Mouse (Mus musculus): Measurements from ENCODE around the gene Rnf166. TPM values are rescaled to one million over a fixed set of nuclear protein-coding genes. Genes with fewer than 3 reads are reported as not detected.

Gene Rnf166
- 33.7 and 39.7 TPM in 2 replicates for polyA plus RNA-seq (2016; fragmentation: Nextera tagmentation; extraction: Ambion mirVana)

GRCm38 (mm10) chr8:122475580-122476320 lies at the start of gene Rnf166, which contains the start of gene Ctu2:
Rnf166 (minus strand) TSS chr8:122476064.
Ctu2 (plus strand) TSS chr8:122476143.
- Histone ChIP-seq H3K4me2 (peak within 1 kb of the TSS; percentile 90), H3K4me3 (peak within 1 kb of the TSS; percentile 94), H3K9ac (peak within 1 kb of the TSS; percentile 96), H3K4me1 (replicated peaks) (peaks cover 24% of the 10 kb centered on the region), H3K27ac (ENCODE audit: poor library complexity, severe bottlenecking) (peak within 1 kb of the TSS; percentile 84), H3K9me3 (replicated peaks) (no peaks in the 10 kb centered on the region), H3K36me3 (peaks cover 52% of the 10 kb centered on the region), H3K27me3 (replicated peaks) (no peaks in the 10 kb centered on the region)
- WGBS: under 1% methylated on average over 101 of the region's 103 CpGs
- ATAC-seq (ENCODE audit: insufficient number of reproducible peaks, low FRiP score): peak; percentile 93

GRCm38 (mm10) chr8:122525004-122525403 lies 49.1 kb upstream of the Rnf166 start:
- ATAC-seq (ENCODE audit: insufficient number of reproducible peaks, low FRiP score): no peak; the same call in 1 of the 2 replicates
- 59% methylated on average over 6 of the region's 6 CpGs for WGBS

GRCm38 (mm10) chr8:122524506-122524905 lies 48.6 kb upstream of the Rnf166 start:
- H3K4me2 ChIP-seq: peak overlapping the region; percentile 55

More at GRCm38 (mm10) chr8:122525004-122525403, 49.1 kb upstream of the Rnf166 start:
- Histone ChIP-seq H3K4me3 (no peak overlapping the region), H3K27me3 (replicated peaks) (no peaks in the 10 kb centered on the region), H3K4me2 (peak overlapping the region; percentile 55), H3K36me3 (0 out of 2 replicates have a peak, but pooled peaks cover 4% of the 10 kb centered on the region), H3K9me3 (replicated peaks) (no peaks in the 10 kb centered on the region), H3K9ac (peak overlapping the region; percentile 61), H3K27ac (ENCODE audit: poor library complexity, severe bottlenecking) (peak overlapping the region; percentile 89), H3K4me1 (replicated peaks) (peaks cover 70% of the 10 kb centered on the region)

GRCm38 (mm10) chr8:122523652-122524360 lies 47.9 kb upstream of the Rnf166 start:
- 20% methylated on average over 23 of the region's 23 CpGs for WGBS
- ATAC-seq (ENCODE audit: insufficient number of reproducible peaks, low FRiP score): no peak
- Histone ChIP-seq H3K27me3 (replicated peaks) (no peaks in the 10 kb centered on the region), H3K27ac (ENCODE audit: poor library complexity, severe bottlenecking) (peak overlapping the region; percentile 89), H3K36me3 (0 out of 2 replicates have a peak, but pooled peaks cover 4% of the 10 kb centered on the region), H3K9me3 (replicated peaks) (no peaks in the 10 kb centered on the region), H3K9ac (peak overlapping the region; percentile 61), H3K4me2 (peak overlapping the region; percentile 55), H3K4me3 (peak overlapping the region; percentile 8; the same call in 1 of the 2 replicates), H3K4me1 (replicated peaks) (peaks cover 81% of the 10 kb centered on the region)

More at GRCm38 (mm10) chr8:122524506-122524905, 48.6 kb upstream of the Rnf166 start:
- Histone ChIP-seq H3K4me1 (replicated peaks) (peaks cover 75% of the 10 kb centered on the region), H3K9ac (peak overlapping the region; percentile 61; the same call in 1 of the 2 replicates), H3K36me3 (0 out of 2 replicates have a peak, but pooled peaks cover 4% of the 10 kb centered on the region), H3K9me3 (replicated peaks) (no peaks in the 10 kb centered on the region), H3K27ac (ENCODE audit: poor library complexity, severe bottlenecking) (peak overlapping the region; percentile 89), H3K27me3 (replicated peaks) (no peaks in the 10 kb centered on the region), H3K4me3 (no peak overlapping the region)
- no peak for ATAC-seq (ENCODE audit: insufficient number of reproducible peaks, low FRiP score)
- 78% methylated on average over 6 of the region's 6 CpGs for WGBS

GRCm38 (mm10) chr8:122522796-122523651 lies 47.2 kb upstream of the Rnf166 start:
- ATAC-seq (ENCODE audit: insufficient number of reproducible peaks, low FRiP score): no peak

GRCm38 (mm10) chr8:122520611-122521010 lies 44.7 kb upstream of the Rnf166 start:
- H3K4me2 ChIP-seq: no peak overlapping the region
- H3K27ac ChIP-seq (ENCODE audit: poor library complexity, severe bottlenecking): peak overlapping the region; percentile 70
- H3K9ac ChIP-seq: no peak overlapping the region
- H3K4me3 ChIP-seq: no peak overlapping the region
- no peaks in the 10 kb centered on the region for H3K36me3 ChIP-seq
- 39% methylated on average over 11 of the region's 11 CpGs for WGBS
- H3K27me3 ChIP-seq (replicated peaks): no peaks in the 10 kb centered on the region
- no peak for ATAC-seq (ENCODE audit: insufficient number of reproducible peaks, low FRiP score)
- H3K9me3 ChIP-seq (replicated peaks): no peaks in the 10 kb centered on the region
- H3K4me1 ChIP-seq (replicated peaks): peaks cover 80% of the 10 kb centered on the region

More at GRCm38 (mm10) chr8:122522796-122523651, 47.2 kb upstream of the Rnf166 start:
- Histone ChIP-seq H3K9ac (peak overlapping the region; percentile 61), H3K27ac (ENCODE audit: poor library complexity, severe bottlenecking) (peak overlapping the region; percentile 89), H3K4me1 (replicated peaks) (peaks cover 89% of the 10 kb centered on the region), H3K4me3 (peak overlapping the region; percentile 8; the same call in 1 of the 2 replicates), H3K9me3 (replicated peaks) (no peaks in the 10 kb centered on the region), H3K36me3 (0 out of 2 replicates have a peak, but pooled peaks cover under 1% of the 10 kb centered on the region), H3K4me2 (peak overlapping the region; percentile 55), H3K27me3 (replicated peaks) (no peaks in the 10 kb centered on the region)
- WGBS: 32% methylated on average over 14 of the region's 14 CpGs

- ATAC-seq (ENCODE audit: insufficient number of reproducible peaks, low FRiP score): peak; percentile 72
- Histone ChIP-seq H3K4me1 (replicated peaks) (peaks cover 70% of the 10 kb centered on the region), H3K4me2 (peak overlapping the region; percentile 3; the same call in 1 of the 2 replicates), H3K36me3 (peaks cover 10% of the 10 kb centered on the region; the same call in 1 of the 2 replicates), H3K27me3 (replicated peaks) (no peaks in the 10 kb centered on the region), H3K27ac (ENCODE audit: poor library complexity, severe bottlenecking) (peak overlapping the region; percentile 91), H3K9me3 (replicated peaks) (no peaks in the 10 kb centered on the region), H3K4me3 (no peak overlapping the region), H3K9ac (peak overlapping the region; percentile 36; the same call in 1 of the 2 replicates)
- WGBS: 7% methylated on average over 6 of the region's 6 CpGs
Observed at GRCm38 (mm10) chr8:122517541-122518190, 41.8 kb upstream of the Rnf166 start.

- no peak overlapping the region for H3K27ac ChIP-seq (ENCODE audit: poor library complexity, severe bottlenecking)
- WGBS: 85% methylated on average over 14 of the region's 14 CpGs
- no peak overlapping the region for H3K4me2 ChIP-seq
- H3K27me3 ChIP-seq (replicated peaks): no peaks in the 10 kb centered on the region
- H3K36me3 ChIP-seq: peaks cover 18% of the 10 kb centered on the region
- H3K4me3 ChIP-seq: no peak overlapping the region
- H3K4me1 ChIP-seq (replicated peaks): peaks cover 78% of the 10 kb centered on the region
- ATAC-seq (ENCODE audit: insufficient number of reproducible peaks, low FRiP score): no peak
- no peaks in the 10 kb centered on the region for H3K9me3 ChIP-seq (replicated peaks)
- H3K9ac ChIP-seq: 0 out of 2 replicates have a peak overlapping the region, but pooled peaks have one; percentile 30
Observed at GRCm38 (mm10) chr8:122515699-122516098, 39.8 kb upstream of the Rnf166 start.

- no peak overlapping the region for H3K4me2 ChIP-seq
- no peak overlapping the region for H3K4me3 ChIP-seq
- H3K36me3 ChIP-seq: peaks cover 22% of the 10 kb centered on the region
- no peak for ATAC-seq (ENCODE audit: insufficient number of reproducible peaks, low FRiP score)
- peaks cover 48% of the 10 kb centered on the region for H3K4me1 ChIP-seq (replicated peaks)
- 58% methylated on average over 7 of the region's 7 CpGs for WGBS
- no peaks in the 10 kb centered on the region for H3K9me3 ChIP-seq (replicated peaks)
- no peak overlapping the region for H3K9ac ChIP-seq
- H3K27me3 ChIP-seq (replicated peaks): no peaks in the 10 kb centered on the region
- peak overlapping the region; percentile 57; the same call in 1 of the 2 replicates for H3K27ac ChIP-seq (ENCODE audit: poor library complexity, severe bottlenecking)
Observed at GRCm38 (mm10) chr8:122512392-122512791, 36.5 kb upstream of the Rnf166 start.

- Histone ChIP-seq H3K9me3 (replicated peaks) (no peaks in the 10 kb centered on the region), H3K4me2 (no peak overlapping the region), H3K4me1 (replicated peaks) (peaks cover 40% of the 10 kb centered on the region), H3K4me3 (no peak overlapping the region), H3K36me3 (peaks cover 27% of the 10 kb centered on the region), H3K9ac (no peak overlapping the region), H3K27me3 (replicated peaks) (no peaks in the 10 kb centered on the region), H3K27ac (ENCODE audit: poor library complexity, severe bottlenecking) (peak overlapping the region; percentile 57)
- peak; percentile 30; the same call in 1 of the 2 replicates for ATAC-seq (ENCODE audit: insufficient number of reproducible peaks, low FRiP score)
- 60% methylated on average over 16 of the region's 16 CpGs for WGBS
Observed at GRCm38 (mm10) chr8:122511552-122511951, 35.7 kb upstream of the Rnf166 start.

Measured in heart, embryonic 12.5 days (tissue).